Mouse (Mus musculus): Measurements from ENCODE around the gene Kcne4.

DNA sequence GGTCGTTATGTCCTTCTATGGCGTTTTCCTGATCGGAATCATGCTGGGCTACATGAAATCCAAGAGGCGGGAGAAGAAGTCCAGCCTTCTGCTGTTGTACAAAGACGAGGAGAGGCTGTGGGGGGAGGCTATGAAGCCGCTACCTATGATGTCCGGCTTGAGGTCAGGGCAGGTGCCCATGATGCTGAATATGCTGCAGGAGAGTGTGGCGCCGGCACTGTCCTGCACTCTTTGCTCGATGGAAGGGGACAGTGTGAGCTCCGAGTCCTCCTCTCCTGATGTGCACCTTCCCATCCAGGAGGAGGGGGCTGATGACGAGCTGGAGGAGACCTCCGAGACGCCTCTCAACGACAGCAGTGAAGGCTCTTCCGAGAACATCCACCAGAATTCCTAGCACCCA lies 1.2 kb downstream of the Kcne4 start:
- TF ChIP-seq CTCF (conservative IDR thresholded peaks at IDR 0.05; ENCODE audit: low read length), result no peak
- TF ChIP-seq POU5F1 (IDR thresholded peaks at IDR 0.05; ENCODE audit: borderline replicate concordance, low read length), result no peak
- no peak for TF ChIP-seq NANOG (IDR thresholded peaks at IDR 0.05; ENCODE audit: borderline replicate concordance, low read length)

Measured in E14TG2a.4 (cell line).